Mouse (Mus musculus) midbrain, embryonic 14.5 days (tissue): ENCODE data around the gene Dpf3. TPM values are rescaled to one million over a fixed set of nuclear protein-coding genes. Genes with fewer than 3 reads are reported as not detected.
A peak's percentile ranks its signal among the peaks of the same experiment; 100 is the strongest.

Experiments
- ATAC-seq: fragments of 200-750 bp; cut with Nextera tagmentation; 2 replicates; pipeline ENCODE4 v1.8.0; 2017; ENCODE audit warnings: moderate number of reproducible peaks, moderate library complexity; ENCODE audit not compliant: low FRiP score, low TSS enrichment
- DNase-seq: peaks from one replicate; pipeline ENCODE4 v3.0.0-alpha.2; 2015
- H3K27ac ChIP-seq: fragments of 300-500 bp; sonication (generic); replicated peaks from 2 replicates; pipeline ENCODE4 v1.5.1; 2014; ENCODE audit warnings: mild to moderate bottlenecking, low read depth, low read length, moderate library complexity
- H3K27me3 ChIP-seq: fragments of 300-500 bp; sonication (generic); 2 replicates; pipeline ENCODE4 v1.6.1; 2014; ENCODE audit warnings: low read length, control low read depth, mixed read lengths; ENCODE audit not compliant: control insufficient read depth, insufficient read depth
- H3K36me3 ChIP-seq: fragments of 300-500 bp; sonication (generic); 2 replicates; pipeline ENCODE4 v1.6.1; 2014; ENCODE audit warnings: low read length, control low read depth; ENCODE audit not compliant: control insufficient read depth, insufficient read depth
- H3K4me1 ChIP-seq: fragments of 300-500 bp; sonication (generic); 2 replicates; pipeline ENCODE4 v1.6.1; 2014; ENCODE audit warnings: mild to moderate bottlenecking, antibody characterized with exemption, low read length, control low read depth; ENCODE audit not compliant: control insufficient read depth, insufficient read depth
- H3K4me2 ChIP-seq: fragments of 300-500 bp; sonication (generic); 2 replicates; pipeline ENCODE4 v1.6.1; 2014; ENCODE audit warnings: mild to moderate bottlenecking, low read length, moderate library complexity
- H3K4me3 ChIP-seq: fragments of 300-500 bp; sonication (generic); replicated peaks from 2 replicates; pipeline ENCODE4 v1.5.1; 2014; ENCODE audit warnings: low read depth, low read length
- H3K9ac ChIP-seq: fragments of 300-500 bp; sonication (generic); replicated peaks from 2 replicates; pipeline ENCODE4 v1.6.1; 2014; ENCODE audit warnings: mild to moderate bottlenecking, low read length, moderate library complexity
- H3K9me3 ChIP-seq: fragments of 300-500 bp; sonication (generic); 2 replicates; pipeline ENCODE4 v1.6.1; 2016; ENCODE audit warnings: low read length, control low read depth, mixed read lengths; ENCODE audit not compliant: control insufficient read depth
- WGBS: fragments of 180-500 bp; shearing (Covaris S2); extraction: QIAGEN DNeasy Blood & Tissue Kit; methylation state at CpG from one replicate; pipeline ENCODE4 v1.1.7; 2014; 5-methylcytosine and 5-hydroxymethylcytosine counted together
- polyA plus RNA-seq: library from polyadenylated mRNA; unstranded; fragments of >200 nt; fragmentation: Nextera tagmentation; extraction: Ambion mirVana; gene quantifications from 2 replicates; pipeline ENCODE4 v1.2.1, GENCODE M21; 2014

Gene Dpf3
- polyA plus RNA-seq, 1 experiment from 2014 or later, result 30.1 TPM

DNA sequence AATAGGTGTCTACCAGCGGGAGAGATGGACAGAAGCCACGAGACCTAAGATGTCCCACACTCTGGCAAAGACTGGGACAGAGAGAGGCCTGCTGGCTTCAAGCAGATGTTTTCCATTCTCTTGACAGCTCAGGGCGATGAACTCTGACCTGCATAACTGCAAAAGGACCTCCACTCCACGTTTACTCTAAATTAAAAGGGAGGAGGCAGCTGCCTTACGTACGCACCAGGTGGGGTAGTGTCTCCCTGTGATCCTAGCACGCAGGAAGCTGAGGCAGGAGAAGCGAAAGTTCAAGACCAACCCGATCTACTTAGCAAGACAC lies 8.4 kb upstream of the Dpf3 start:
- WGBS, result 73% methylated on average over 9 of the region's 9 CpGs
- no peak for ATAC-seq

DNA sequence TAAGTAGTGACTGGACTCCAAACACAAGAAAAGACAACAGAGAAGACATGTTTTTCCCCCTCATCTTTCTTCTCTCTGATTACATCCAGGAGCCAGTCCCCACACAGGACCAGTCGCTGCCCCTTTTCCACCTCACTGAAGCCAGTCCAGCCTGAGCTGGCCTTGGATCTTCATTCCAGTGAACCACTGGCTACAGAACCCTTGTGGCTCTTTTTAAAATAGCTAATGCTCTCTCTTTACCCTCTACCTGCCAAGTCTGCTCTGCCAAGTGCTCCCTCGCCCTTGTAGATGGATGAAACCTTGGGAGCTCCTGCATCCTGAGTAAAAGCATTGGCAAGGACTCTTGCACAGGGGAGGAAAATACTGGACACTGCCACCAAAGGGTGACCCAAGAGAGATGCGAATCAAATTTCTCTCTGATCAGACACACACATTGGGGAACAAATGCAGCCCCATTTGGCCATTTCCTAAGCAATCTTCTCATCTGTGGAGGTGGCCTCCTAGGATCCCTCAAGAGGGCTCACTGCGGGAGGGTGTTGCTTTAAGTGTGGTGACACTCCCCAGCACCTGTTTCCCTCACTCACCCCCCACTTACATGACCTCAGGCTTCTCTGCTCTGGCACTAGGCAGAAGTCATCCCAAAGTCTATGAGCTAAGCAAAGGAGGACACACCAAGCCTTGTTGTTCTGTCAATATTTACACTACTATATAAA lies 7.9 kb upstream of the Dpf3 start:
- WGBS, result 82% methylated on average over 4 of the region's 4 CpGs
- ATAC-seq, result no peak

More for the DNA sequence above, 8.4 kb upstream of the Dpf3 start:
- Histone ChIP-seq H3K4me1 (no peaks in the 10 kb centered on the region), H3K4me3 (no peak overlapping the region), H3K27ac (no peak overlapping the region), H3K9me3 (no peaks in the 10 kb centered on the region), H3K27me3 (no peaks in the 10 kb centered on the region), H3K36me3 (no peaks in the 10 kb centered on the region), H3K9ac (no peak overlapping the region), H3K4me2 (no peak overlapping the region)
- DNase-seq, result no peak

GRCm38 (mm10) chr12:83494196-83494595 lies 6.7 kb upstream of the Dpf3 start:
- DNase-seq (no peak), ATAC-seq (no peak)
- Histone ChIP-seq H3K27ac (no peak overlapping the region), H3K9ac (no peak overlapping the region), H3K27me3 (0 out of 2 replicates have a peak, but pooled peaks cover 2% of the 10 kb centered on the region), H3K36me3 (no peaks in the 10 kb centered on the region), H3K4me1 (peaks cover 1% of the 10 kb centered on the region), H3K4me2 (no peak overlapping the region), H3K9me3 (no peaks in the 10 kb centered on the region), H3K4me3 (no peak overlapping the region)
- 89% methylated on average over 9 of the region's 9 CpGs for WGBS

More for the DNA sequence above, 7.9 kb upstream of the Dpf3 start:
- H3K9me3 ChIP-seq, result no peaks in the 10 kb centered on the region
- DNase-seq, result no peak
- H3K9ac ChIP-seq, result no peak overlapping the region
- no peaks in the 10 kb centered on the region for H3K4me1 ChIP-seq
- H3K27me3 ChIP-seq, result no peaks in the 10 kb centered on the region
- no peak overlapping the region for H3K4me2 ChIP-seq
- H3K4me3 ChIP-seq, result no peak overlapping the region
- H3K27ac ChIP-seq, result no peak overlapping the region
- H3K36me3 ChIP-seq, result no peaks in the 10 kb centered on the region

- H3K27me3 ChIP-seq, result 0 out of 2 replicates have a peak, but pooled peaks cover 4% of the 10 kb centered on the region
- H3K4me2 ChIP-seq, result no peak overlapping the region
- WGBS, result 82% methylated on average over 3 of the region's 3 CpGs
- H3K9ac ChIP-seq, result no peak overlapping the region
- ATAC-seq (no peak), DNase-seq (no peak)
- H3K4me3 ChIP-seq, result no peak overlapping the region
- H3K4me1 ChIP-seq, result peaks cover 12% of the 10 kb centered on the region
- H3K9me3 ChIP-seq, result no peaks in the 10 kb centered on the region
- no peaks in the 10 kb centered on the region for H3K36me3 ChIP-seq
- no peak overlapping the region for H3K27ac ChIP-seq
Measured at GRCm38 (mm10) chr12:83492808-83493207, 5.3 kb upstream of the Dpf3 start.

- 47% methylated on average over 1 of the region's 1 CpGs for WGBS
Measured at GRCm38 (mm10) chr12:83491609-83492008, 4.1 kb upstream of the Dpf3 start.

GRCm38 (mm10) chr12:83489748-83490147 lies 2.2 kb upstream of the Dpf3 start:
- WGBS, result 24% methylated on average over 2 of the region's 2 CpGs
- no peak overlapping the region for H3K9ac ChIP-seq
- no peak for ATAC-seq

More at GRCm38 (mm10) chr12:83491609-83492008, 4.1 kb upstream of the Dpf3 start:
- Histone ChIP-seq H3K4me1 (peaks cover 12% of the 10 kb centered on the region), H3K36me3 (no peaks in the 10 kb centered on the region), H3K27me3 (0 out of 2 replicates have a peak, but pooled peaks cover 4% of the 10 kb centered on the region), H3K27ac (no peak overlapping the region), H3K9me3 (no peaks in the 10 kb centered on the region), H3K9ac (no peak overlapping the region), H3K4me3 (no peak overlapping the region), H3K4me2 (no peak overlapping the region)
- ATAC-seq (no peak), DNase-seq (no peak)

DNA sequence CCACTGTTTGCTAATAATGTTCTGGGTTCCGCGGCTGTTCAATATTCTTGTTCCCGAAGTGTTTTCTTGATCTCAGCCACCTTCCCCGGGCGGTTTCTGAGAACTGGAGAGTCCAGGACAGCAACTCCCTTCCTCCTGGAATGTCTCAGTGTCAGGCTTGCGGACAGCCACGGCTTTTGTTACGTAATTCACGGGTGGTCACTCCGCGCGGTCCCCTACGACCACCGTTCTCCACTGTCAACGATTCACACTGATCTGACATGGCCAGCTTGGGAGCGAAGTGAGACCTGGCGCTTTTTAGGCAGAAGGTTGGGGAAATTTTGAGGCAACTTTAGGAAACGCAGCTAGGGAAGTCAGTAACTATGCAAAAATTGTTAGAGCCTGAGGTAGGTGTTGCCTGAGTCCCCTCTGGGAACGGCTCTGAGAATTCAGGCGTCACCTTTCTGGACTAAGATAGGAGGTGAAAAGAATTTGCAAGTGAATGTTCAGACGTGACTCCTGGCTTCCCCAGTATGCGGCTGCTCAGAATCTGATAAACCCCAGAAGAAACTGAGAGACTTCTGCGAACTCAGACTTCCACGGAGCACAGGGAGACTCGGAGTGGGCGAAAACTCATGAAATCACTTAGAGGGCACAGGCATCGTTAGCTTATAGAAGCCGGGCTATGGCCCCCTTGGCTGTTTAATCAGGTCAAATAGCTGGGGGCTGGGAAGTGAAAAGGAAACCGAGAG lies 860 bp upstream of the Dpf3 start:
- no peak for DNase-seq
- Histone ChIP-seq H3K27ac (0 out of 2 replicates have a peak overlapping the region, but pooled peaks have one; percentile 20), H3K4me2 (peak overlapping the region; percentile 81), H3K9ac (peak overlapping the region; percentile 24; the same call in 1 of the 2 replicates), H3K27me3 (0 out of 2 replicates have a peak, but pooled peaks cover 4% of the 10 kb centered on the region), H3K36me3 (no peaks in the 10 kb centered on the region), H3K9me3 (no peaks in the 10 kb centered on the region), H3K4me3 (peak overlapping the region; percentile 75), H3K4me1 (peaks cover 20% of the 10 kb centered on the region)
- WGBS, result under 1% methylated on average over 29 of the region's 29 CpGs
- no peak for ATAC-seq

More at GRCm38 (mm10) chr12:83489748-83490147, 2.2 kb upstream of the Dpf3 start:
- H3K9me3 ChIP-seq, result no peaks in the 10 kb centered on the region
- no peak overlapping the region for H3K4me3 ChIP-seq
- H3K4me1 ChIP-seq, result peaks cover 15% of the 10 kb centered on the region
- H3K27ac ChIP-seq, result no peak overlapping the region
- peak; percentile 23 for DNase-seq
- H3K36me3 ChIP-seq, result no peaks in the 10 kb centered on the region
- 0 out of 2 replicates have a peak, but pooled peaks cover 4% of the 10 kb centered on the region for H3K27me3 ChIP-seq
- H3K4me2 ChIP-seq, result no peak overlapping the region

DNA sequence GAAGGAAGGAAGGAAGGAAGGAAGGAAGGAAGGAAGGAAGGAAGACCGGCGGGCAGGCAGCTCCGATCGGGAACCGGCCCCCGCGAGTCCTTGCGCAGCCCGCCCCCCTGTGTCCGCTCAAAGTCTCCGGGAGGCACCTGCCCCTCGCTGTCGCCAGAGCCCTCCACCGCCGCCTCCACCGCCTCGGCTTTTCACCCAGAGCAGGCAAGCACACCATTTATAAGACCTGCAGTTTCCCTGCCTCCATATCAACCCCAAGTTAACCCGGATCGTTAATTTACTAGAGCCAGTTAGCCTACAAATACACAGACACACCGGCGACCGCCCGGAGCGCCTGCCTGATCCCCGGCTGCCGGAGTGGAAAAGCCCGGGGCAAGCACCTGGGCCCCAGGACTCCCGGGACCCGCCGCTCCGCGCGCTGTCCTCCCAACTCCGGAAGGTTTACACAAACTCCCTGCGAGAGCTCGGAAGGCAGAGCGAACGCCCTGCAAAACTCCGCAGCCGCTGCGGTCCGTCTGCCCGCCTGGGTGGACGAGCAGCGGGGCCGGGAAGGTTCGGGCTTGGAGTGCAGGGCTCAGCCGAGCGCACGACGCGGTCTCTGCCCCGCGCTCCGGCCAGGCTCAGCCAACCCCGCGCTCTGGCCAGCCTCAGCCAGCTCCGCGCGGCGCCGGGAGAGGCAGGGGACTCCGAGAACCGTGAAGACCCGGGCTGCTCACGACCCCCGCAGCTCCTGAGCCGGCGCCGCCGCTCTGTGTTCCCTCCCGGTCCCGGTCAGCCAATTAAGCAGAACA lies 650 bp downstream of the Dpf3 start:
- Histone ChIP-seq H3K4me1 (peaks cover 20% of the 10 kb centered on the region), H3K9me3 (no peaks in the 10 kb centered on the region), H3K27me3 (0 out of 2 replicates have a peak, but pooled peaks cover 4% of the 10 kb centered on the region), H3K27ac (peak overlapping the region; percentile 85), H3K4me3 (peak overlapping the region; percentile 75), H3K36me3 (no peaks in the 10 kb centered on the region), H3K9ac (peak overlapping the region; percentile 80), H3K4me2 (peak overlapping the region; percentile 81)
- DNase-seq (peak; percentile 75), ATAC-seq (peak; percentile 56)
- WGBS, result under 1% methylated on average over 73 of the region's 73 CpGs
